Mouse (Mus musculus): Measurements from ENCODE around the gene Pxk.

Pxk gene

DNA sequence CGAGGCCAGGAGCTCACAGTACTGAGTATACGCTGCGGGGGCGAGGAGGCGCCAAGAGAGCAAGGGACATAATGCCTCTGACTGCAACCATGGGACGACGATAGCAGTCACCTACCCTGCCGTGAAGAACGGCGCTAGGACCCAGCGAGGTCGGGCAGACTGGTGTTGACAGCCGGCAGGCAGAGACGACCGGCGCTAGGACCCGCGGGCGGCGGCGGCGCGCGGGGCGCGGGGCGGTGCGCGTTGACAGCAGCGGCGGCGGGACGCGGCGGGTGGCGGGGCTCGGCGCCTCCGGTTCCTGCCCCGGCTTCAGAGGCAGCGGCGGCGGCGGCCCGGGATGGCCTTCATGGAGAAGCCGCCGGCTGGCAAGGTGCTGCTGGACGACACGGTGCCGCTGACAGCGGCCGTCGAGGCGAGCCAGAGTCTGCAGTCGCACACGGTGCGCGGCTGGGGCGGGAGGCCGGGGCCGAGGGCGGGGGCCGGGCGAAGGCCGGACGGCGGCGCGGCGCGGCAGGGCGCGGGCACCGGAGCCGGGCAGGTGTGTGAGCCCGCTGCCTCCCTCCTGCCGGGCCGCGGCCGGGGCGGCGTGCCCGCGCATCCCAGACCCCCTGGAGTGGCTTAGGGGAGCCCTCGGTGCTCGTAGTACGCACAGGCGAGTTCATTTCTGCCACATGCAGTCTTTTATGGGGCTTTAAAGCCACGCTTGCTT, at the start of gene Pxk:
Pxk (plus strand) TSS at position 234 of the 709 bp plus-strand sequence.
- DNase-seq (ENCODE audit: low spot score) = peak; percentile 93

DNA sequence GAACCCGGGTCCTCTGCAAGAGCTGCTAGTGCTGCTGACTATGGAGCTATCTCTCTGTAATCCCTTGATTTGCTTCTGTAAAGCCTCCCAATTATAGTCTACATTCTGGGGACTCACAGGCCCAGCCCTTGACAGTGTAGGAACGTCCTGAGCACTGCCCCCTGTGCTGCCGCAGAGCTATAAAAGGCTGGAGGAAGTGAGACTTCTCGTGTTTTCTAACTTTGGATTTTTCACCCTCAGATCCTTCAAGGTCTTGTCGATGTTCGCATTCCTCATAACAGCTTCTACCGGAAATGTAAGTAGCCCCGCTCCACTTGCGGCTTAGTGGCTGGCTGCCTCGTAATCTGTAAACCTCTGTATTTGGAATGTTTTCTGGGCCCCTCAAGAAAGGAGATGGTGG, 48.7 kb upstream of the Pxk start:
- no peak for DNase-seq (ENCODE audit: low spot score)

DNA sequence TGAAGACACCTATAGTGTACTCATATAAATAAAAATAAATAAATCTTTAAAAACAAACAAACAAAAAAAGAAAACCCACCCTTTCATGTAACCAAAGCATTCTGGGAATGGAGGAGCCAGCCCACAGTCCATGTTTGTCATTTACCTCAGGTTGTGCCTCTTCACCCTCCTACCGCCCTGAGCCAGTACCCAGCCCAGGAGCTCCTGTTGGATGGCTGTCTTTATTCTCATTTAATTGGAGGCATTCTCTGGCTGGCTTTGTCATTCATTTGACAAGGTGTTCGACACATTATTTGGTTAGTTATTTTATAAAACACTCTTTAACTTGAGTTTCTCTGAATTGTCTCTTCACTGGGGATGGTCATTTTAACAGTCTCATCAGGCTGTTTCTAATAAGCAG, 46.1 kb upstream of the Pxk start:
- no peak for DNase-seq (ENCODE audit: low spot score)

DNA sequence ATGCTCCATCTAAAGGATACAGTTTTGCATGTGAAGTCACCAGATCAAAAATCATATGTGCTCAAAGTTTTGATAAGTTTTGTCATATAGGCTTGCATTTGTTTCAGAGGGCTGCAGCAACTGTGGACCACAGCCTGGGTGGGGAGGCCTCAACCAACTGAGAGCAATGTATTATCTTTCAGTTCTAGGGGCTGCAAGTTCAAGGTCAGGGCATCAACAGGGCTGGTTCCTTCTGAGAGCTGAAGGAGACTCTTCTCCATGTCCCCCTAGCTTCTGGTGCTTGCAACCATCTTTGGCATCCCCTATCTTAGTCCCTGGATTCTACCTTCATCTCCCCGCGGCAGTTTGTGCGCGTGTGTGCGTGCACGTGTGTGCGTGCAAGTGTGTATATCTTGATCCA, 45.4 kb upstream of the Pxk start:
- no peak for DNase-seq (ENCODE audit: low spot score)

DNA sequence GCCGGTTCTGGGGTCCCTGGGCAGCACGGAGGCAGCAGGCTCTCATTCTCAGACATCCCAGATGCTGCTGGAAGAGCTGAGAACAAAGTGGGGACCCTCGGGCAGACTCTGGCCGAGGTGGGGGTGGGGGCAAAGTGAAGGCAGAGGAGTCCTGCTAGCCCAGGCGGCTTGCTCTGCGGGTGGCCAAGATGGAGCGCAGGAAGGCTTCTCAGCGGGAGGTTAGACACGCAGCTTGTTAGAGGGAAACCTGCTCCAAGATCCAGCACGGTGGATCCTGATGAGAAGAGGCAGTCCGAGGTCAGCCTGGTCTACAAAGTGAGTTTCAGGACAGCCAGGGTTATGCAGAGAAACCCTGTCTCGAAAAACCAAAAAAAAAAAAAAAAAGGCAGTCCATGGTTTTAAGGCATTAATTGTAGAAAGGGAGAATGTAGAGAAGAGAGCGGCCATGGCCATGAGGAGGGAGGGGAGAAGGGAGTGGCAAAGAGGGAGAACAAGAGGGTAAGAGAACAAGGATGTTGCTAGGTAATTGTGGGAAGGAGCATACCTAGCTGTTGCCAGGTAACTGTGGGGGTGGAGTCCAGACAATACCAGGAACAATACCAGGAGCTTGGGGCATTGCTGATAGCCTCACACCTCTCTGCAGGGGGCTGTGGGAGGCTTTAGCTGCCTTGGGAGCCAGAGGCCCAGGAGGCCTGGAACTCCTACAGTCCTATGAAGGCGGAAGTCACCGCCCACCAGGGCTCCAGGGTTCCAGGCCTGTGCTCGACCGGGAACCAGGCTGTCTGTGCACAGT, 43.5 kb upstream of the Pxk start:
- DNase-seq (ENCODE audit: low spot score) = peak; percentile 44

DNA sequence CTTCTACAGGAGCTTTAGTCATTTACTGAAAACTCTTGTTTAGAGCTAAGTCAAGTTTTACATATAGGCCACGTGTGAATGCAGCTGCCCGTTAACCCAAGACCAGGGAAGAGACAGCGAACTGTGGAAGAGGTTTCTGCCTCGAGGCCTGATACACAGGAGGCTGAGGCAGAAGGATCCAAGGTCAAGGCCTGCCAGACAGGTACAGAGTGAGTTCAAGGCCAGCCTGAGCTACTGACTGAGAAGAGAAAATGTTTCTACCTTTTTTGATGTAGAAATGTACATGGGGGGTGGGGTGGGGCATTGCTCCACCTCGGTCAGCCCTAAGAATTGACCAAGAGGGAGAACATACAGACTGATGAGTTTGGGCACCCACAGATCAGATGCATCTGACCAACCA, 41.9 kb upstream of the Pxk start:
- no peak for DNase-seq (ENCODE audit: low spot score)

DNA sequence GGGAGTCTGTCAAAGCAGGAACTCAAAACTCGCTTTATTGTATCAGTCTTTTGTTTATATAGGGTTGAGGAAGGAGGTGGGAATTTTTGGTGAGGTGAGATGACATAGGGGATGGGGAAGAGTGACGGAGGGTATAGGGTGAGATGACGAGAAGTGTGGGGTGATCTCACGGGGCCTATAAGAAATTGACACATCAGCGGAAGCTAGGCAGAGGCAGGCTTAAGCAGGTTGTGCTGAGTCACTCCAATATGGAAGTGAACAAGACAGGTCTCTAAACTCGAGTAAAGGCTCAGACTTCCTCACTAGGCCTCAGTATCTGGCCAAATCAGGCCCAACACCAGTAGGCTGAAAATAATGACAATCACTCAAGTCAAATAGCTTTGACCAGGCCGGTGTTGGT, 38.1 kb upstream of the Pxk start:
- no peak for DNase-seq (ENCODE audit: low spot score)

DNA sequence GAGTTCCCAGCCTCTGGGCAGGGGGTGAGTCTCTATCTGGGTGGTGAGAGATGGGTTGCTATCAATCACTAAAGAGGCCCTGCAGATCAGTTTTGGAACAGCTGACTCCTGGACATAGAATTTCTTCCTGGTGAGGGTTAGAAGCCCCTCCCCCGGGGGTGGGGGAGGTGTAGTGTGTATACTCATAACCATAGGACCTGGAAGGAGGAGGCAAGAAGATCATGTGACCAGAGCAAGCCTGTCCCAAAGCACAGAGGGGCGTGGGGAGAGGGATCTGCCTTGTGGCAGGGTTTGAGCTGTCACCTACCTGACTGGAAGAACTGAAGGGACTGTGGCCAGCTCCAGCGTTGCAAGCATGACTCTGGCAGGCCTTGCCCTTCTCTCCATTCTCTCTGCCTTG, 35.9 kb upstream of the Pxk start:
- no peak for DNase-seq (ENCODE audit: low spot score)

DNA sequence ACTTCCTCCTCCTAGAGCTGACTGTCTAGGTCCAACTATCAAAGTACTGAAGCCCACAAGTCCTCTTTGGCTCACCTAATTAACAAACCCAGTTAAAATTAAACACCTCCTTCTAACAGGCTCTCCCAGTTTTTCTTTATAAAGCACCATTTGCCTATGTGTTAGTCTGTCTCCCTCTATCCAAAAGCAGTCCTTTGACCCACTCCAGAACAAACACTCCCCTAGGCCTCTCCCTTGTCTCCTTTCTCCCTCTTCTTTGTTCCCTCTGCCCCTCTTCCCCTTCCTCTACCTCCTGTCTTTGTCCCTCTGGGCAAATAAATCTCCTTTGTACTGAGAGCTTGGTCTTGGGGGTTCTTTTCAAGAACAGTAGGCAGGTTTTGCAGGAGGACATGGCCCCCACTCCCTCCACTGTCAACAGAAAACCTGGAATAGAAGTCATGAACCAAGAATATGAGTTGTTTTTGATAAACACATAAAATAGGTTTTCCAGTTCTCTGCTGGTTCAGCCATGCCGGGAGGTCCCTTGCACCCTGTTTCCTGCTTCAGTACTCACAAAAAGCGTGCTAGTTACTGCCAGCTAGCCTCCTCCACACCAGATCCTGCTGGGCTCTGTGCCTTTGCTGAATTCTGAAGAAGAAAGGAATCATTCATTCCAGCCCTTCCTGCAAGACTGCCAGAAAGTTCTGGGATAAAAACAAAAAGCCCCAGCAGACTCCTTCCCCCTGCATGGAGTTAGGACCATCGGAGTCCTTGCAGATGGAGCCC, 35.3 kb upstream of the Pxk start:
- DNase-seq (ENCODE audit: low spot score) = no peak

DNA sequence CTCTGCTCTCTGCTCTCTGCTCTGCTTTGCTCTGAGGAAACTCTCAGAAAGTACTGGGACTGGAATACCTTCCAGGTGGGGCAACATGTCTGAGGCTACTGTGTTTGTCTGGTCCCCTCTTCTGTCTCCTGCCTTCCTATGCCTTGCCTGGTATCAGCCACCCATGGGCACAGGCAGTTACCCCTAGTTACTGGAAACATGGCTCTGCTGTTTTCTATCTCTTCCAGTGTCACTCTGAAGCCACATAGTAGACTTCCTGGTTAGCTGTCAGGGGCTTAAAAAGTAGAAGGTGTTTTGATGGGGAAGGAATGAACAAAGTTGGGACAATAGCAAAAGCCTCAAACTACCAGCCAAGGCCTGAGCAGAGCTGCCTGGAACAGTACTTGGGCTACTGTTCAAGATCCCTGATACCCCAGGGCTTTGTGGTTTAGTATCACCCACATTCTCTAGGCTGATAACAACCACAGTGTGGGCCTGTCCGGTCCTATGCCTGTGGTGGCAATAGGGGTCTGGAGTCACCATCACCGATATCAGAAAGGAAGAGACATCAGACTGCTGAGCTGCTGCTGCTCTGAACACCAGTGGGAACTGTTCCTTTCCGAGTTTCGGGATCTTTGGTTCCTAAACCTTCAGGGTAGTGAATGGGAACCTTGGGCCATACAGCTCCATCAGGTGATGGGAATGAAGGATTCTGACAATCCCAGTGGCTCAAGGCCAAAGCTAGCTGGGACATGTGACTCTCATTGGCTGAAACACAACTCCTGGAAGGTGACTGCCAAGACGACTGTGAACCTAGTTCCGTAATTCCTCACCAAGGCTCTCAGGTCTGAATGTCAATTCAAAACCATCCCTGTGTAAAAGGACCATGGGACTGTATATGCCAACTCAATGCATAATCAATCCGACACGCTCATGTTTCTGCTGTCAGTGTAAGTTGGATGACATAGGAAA, 33.9 kb upstream of the Pxk start:
- DNase-seq (ENCODE audit: low spot score) = no peak

DNA sequence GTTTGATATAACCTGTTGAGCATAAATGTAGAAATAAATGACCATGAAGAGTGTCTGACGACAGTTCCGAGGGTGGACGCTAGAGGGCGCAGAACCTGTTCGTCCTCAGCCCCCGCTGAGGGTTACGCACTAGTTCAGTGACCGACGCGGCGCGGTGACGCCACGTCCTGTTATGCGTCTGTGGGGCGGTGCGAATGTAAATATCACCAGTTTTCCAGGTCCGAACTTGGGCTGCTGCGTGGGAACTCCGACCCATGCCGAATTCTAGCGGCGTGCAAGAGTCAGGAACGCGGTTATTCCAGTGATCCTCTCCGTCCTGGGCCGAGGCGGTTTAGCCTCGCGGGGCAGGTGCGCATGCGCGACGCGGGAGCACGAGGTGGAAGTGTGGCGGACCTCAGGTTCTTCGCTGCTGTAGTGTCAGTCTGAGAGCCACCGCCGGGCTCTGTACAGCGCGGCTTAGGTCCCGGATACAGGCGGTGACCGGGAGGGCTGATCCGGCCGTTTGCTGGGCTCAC, 17.8 kb upstream of the Pxk start, which contains the start of gene Rpp14:
Rpp14 (plus strand) TSS at position 203 of the 515 bp plus-strand sequence.
- peak; percentile 95 for DNase-seq (ENCODE audit: low spot score)

DNA sequence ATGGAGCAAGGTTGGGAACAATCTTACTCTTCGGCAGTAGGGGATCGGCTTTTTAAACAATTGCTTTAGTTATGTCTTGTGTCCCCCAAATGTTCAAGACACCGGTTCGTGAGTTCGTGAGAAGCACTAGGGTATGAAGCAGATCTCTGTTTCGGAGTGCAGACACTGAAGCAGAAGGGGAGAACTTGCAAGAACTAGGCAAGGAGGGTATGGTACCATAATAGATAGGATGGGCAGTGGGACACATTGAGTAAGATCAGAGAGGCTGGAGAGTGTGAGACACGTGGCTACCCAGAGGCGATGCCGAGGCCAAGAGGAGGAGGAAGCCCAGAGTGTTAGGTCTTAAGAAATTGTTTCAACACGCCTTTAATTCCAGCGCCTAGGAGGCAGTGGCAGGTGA, 17.3 kb upstream of the Pxk start:
- DNase-seq (ENCODE audit: low spot score) = peak; percentile 35

DNA sequence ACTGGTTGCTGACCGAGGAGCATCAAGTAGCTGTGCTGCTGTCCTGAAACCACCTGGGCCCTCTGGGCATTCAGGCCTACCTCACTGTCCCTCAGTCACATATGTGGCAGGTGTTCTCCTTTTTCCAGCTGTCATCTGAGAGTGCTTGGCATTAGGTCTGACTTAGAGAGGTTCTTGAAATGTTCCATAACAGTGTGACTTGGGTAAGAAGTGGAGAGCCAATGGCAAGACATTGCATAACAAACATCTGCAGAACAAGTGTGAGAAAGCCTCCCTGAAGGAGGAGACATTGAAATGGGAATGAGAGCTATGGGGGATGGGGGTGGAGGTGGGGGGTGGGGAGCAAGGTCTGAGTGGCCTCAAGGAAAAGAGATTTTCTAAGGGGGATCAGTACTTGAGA, 15.1 kb upstream of the Pxk start:
- DNase-seq (ENCODE audit: low spot score) = peak; percentile 61

DNA sequence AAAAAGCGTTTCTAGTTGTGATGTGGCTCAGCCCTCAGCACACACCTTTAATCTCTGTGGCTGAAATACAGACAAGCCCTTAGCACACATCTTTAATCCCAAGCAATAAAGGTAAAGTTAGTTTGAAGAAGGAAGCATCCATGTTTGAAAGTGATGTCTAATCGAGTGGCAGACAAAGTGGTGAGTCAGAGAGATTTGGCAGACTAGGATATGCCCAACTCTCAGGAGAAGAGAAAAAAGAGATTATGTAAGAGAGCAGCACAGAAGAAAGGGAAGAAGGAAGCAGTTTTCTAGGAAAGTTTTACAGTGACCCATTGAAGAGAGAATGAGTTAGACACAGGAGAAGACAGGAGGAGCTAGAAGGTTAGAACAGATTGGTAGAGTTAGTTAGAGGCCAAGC, 9.0 kb upstream of the Pxk start:
- DNase-seq (ENCODE audit: low spot score) = no peak

DNA sequence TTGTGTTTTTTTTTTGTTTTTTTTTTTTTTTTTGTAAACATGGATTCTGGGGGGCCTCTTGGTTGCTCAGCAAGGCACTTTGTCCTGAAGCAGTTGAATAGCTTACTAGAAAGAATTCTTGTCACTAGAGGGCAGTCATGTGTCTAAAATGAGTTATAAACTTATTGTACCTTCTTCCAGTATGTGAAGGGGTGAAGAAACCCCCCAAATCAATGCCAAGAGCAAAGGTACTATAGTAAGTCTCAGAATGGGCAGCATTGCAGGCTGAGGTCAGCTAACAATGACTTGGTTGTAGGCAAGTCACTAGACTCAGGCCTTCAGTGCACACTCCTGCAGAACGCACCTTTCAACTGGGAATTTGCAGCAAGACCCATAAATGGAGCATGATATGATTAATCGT, 5.4 kb upstream of the Pxk start:
- DNase-seq (ENCODE audit: low spot score) = peak; percentile 66

DNA sequence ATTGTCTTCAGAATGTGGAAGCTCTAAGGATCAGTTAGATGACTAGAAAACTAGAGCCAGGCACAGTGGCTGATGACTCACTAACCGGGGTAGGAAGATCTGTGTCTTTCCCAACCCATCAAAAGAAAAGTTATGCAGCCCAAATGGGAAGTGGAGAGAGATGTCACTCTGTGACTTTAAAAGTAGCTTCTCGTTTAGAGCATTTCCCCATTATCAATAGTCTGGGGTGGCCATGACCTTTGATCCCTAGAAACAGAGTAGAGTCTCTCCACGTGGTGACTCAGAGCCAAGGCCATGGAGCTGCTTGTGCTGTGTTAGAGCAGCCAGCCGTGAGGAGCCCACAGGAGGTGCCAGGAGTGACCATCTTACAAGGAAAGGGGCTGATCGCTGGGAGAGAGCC, 4.6 kb upstream of the Pxk start:
- DNase-seq (ENCODE audit: low spot score) = no peak

DNA sequence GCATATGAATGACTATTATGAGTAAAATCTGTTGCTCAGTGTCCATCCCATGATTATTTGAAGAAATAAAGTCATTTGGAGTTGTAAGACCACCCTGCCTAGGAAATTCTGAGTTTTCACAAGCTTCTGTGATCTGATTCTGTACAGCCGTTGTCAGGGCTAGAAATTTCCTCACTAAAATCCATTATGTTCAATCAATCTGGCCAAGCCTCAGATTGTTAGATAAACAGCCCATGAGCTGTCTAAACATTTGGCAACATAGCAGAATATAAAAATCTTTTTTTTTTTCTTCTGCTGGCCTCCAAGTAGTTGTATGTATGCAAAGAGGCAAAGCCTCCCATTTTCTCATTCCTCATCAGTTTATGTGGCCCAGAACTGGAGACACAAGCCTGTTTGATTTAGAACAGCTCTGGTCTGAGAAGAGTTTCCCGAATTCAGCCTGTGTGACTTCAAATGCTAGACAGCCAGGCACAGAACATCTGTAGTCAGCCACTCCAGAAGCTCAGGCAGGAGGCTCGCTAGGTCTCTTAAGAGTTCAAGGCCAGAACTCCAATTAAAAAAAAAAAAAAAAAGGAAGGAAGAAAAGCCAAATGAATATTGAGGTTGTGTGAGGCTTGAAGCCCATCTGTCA, 3.0 kb upstream of the Pxk start:
- DNase-seq (ENCODE audit: low spot score) = no peak

DNA sequence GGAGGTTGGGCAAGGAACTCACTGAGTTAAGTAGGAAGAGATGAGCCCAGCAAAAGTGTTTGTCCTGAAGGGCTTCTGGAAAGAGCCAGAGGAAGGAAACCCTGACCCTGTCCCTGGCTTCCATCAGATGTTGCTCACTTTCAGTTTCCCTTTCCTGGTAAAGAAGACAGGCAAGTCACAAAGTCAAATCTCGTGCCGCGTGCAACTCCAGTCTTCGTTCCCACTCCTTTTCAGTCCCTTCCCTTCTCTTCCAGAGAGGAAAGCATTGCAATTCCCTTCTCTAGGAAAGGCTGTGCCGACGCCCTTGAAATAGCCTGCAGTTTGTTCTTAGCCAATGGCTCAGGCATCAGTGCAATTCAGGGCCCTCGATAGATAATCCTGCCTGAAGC, 2.5 kb upstream of the Pxk start:
- peak; percentile 66 for DNase-seq (ENCODE audit: low spot score)

DNA sequence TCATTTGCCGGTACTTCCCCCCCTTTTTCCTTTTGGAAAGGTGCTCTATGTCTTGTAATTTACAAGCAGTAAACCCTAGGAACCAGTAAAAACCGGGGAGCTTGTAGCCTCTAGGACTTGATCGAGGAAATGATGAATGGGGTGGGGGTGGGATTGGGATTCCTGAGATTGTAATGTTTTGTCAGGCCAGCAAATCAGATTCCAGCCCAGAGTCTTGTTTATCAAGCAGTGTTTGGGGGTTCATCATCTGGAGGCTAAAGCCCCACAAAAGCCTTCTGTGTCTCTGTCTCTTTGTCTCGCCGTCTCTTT, 630 bp downstream of the Pxk start:
- DNase-seq (ENCODE audit: low spot score) = no peak

DNA sequence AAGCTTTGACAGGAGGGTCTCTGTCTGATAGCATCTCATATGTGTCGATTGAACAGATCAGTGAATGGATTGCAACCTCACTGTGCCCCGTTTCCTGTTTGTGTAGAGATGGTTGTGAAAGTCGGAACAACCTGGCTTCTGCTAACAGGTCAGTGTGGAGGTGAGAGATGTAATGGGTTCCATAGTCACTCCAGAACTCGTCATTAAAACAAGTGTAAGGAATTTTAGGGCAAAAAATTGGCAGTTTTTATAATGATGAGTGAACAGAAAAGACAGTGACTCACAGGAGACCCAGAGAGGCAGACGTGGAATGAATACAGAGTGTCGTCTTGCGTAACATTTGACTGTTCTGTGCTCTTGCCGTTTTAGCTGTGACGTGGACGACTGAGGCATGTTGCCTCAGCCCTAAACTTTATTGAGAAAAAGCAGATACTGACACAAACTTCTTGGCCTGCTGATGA, 1.6 kb downstream of the Pxk start:
- peak; percentile 62 for DNase-seq (ENCODE audit: low spot score)

DNA sequence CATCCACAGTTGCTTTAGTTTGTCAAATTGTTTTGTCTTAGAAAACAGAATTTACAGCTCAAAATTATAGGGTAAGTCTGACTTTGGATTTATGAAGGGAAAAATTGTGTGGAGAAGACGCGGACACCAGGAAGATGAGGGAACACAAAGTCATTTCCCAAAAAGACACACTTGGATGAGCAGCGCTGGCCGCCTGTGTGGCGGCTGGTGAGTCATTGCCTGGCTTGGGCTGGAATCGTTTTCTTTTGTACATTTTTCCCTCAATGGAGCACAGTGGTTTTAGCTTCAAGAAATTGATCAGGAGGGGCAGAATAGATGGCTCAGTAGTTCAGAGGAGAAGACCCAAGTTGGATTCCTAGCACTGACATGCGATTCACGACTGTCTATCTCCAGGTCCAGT, 3.9 kb downstream of the Pxk start:
- no peak for DNase-seq (ENCODE audit: low spot score)

Measured in lung, postnatal 25 days (tissue).